Mouse (Mus musculus) liver, adult 2 months (tissue): ENCODE measurements at regions not wholly inside any gene's neighbourhood (a gene's known extent, or its start where the extent isn't known, plus 50 kb on each side); places are given as distances from the start of the nearest gene placed in this dataset.

Source experiments
- CTCF ChIP-seq: fragments of 200-500 bp; IDR thresholded peaks from 2 replicates; pipeline ENCODE4 v1.5.1; 2011; ENCODE audit warnings: low read depth, low read length, control low read depth
- POLR2A ChIP-seq: fragments of 200-500 bp; IDR thresholded peaks from 2 replicates; pipeline ENCODE4 v1.6.1; 2011; ENCODE audit warnings: low read length, control low read depth; ENCODE audit not compliant: insufficient read depth; ENCODE audit errors: extremely low read depth

DNA sequence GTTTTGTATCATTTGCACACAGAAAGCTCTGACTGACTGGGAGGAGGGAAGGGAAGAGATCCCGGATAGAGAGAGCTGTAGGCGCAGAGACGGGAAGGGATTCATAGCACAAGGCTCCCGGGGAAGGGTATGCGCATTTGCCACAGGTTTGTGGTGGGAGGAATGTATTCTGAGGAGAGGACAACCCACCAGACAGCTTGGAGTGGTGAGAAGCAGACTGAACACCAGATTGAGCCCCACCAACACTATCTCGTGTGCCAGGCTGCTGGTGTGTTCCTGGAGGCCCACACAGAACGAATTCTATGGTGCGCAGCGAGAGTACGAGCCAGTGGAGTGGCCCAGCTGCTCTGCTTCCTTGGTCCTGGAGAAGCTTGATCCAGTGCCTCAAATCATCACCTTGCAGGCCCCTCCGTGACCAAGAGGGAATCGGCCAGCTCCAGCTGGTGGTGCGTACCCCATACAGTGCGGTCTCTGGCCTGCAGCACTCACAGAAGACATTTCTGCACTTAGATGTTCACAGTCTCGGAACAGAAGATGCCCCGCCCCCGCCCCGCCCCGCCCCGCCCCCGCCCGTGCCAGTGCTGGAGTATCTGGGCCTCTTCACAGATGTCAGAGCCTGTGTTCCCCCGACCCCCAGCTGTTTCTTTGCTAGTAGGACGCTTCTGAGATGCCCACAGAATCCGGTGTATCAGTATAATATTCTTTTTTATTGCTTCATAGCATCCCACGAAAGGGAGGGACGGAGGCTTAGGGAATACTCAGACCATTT, 92.8 kb upstream of the Tmem189 start:
- no peak for TF ChIP-seq CTCF
- TF ChIP-seq POLR2A, result no peak
